Mouse (Mus musculus) heart, adult 2 months (tissue): ENCODE measurements around the gene Kalrn. TPM values are rescaled to one million over a fixed set of nuclear protein-coding genes. Genes with fewer than 3 reads are reported as not detected.

Experiments
- DNase-seq, 2 experiments: peaks; one replicate each; pipeline ENCODE4 v3.0.0; 2021
- H3K27ac ChIP-seq: fragments of 200-600 bp; 2 replicates; pipeline ENCODE4 v1.8.1; 2022
- H3K27me3 ChIP-seq: fragments of 200-500 bp; 2 replicates; pipeline ENCODE4 v1.6.1; 2012; ENCODE audit warnings: mild to moderate bottlenecking, low read length, inconsistent platforms, mixed read lengths; ENCODE audit not compliant: control insufficient read depth, insufficient read depth
- H3K36me3 ChIP-seq: fragments of 200-500 bp; 2 replicates; pipeline ENCODE4 v1.6.1; 2012; ENCODE audit warnings: low read length, inconsistent platforms; ENCODE audit not compliant: control insufficient read depth, insufficient read depth
- H3K4me1 ChIP-seq: fragments of 200-500 bp; 2 replicates; pipeline ENCODE4 v1.6.1; 2011; ENCODE audit warnings: low read length; ENCODE audit not compliant: control insufficient read depth, insufficient read depth
- H3K4me3 ChIP-seq: fragments of 200-600 bp; 2 replicates; pipeline ENCODE4 v1.8.1; 2022
- H3K79me2 ChIP-seq: fragments of 200-500 bp; replicated peaks from 2 replicates; pipeline ENCODE4 v1.6.1; 2012; ENCODE audit warnings: mild to moderate bottlenecking, inconsistent platforms, low read length, moderate library complexity, mixed read lengths; ENCODE audit not compliant: control insufficient read depth, insufficient read depth
- H3K9ac ChIP-seq: fragments of 200-500 bp; 2 replicates; pipeline ENCODE4 v1.6.1; 2012; ENCODE audit warnings: low read depth, mild to moderate bottlenecking, control low read depth, inconsistent platforms, low read length, mixed read lengths
- CTCF ChIP-seq: fragments of 200-600 bp; IDR thresholded peaks from 2 replicates; pipeline ENCODE4 v1.8.1; 2022; ENCODE audit warnings: antibody characterized with exemption, mild to moderate bottlenecking, moderate library complexity
- EP300 ChIP-seq: fragments of 200-500 bp; IDR thresholded peaks from 2 replicates; pipeline ENCODE4 v1.6.1; 2011; ENCODE audit warnings: low read depth, low read length, control low read depth; ENCODE audit not compliant: insufficient read depth
- POLR2A ChIP-seq: fragments of 200-500 bp; IDR thresholded peaks from 2 replicates; pipeline ENCODE4 v1.6.1; 2011; ENCODE audit warnings: mild to moderate bottlenecking, low read depth, low read length, control low read depth; ENCODE audit not compliant: insufficient read depth
- WGBS: fragments of 180-500 bp; shearing (Covaris S2); methylation state at CpG from one replicate; pipeline ENCODE4 v1.1.7; 2018; 5-methylcytosine and 5-hydroxymethylcytosine counted together
- intact Hi-C: fragments of 180-260 bp; cut with DNase I; formaldehyde crosslinking; loops from one replicate; pipeline ENCODE4 v1.15.1; 2025
- polyA plus RNA-seq: library from polyadenylated mRNA; depleted of rRNA; stranded (reverse); fragments of >200 nt; gene quantifications from 2 replicates; pipeline ENCODE4 v1.2.3, GENCODE M21; 2012
- total RNA-seq, 2 experiments: library from RNA; stranded (reverse); gene quantifications; 2 replicates each; pipeline ENCODE4 v1.2.3; 2021

The Kalrn gene
- total and polyA plus RNA-seq, 3 experiments: 8.2 to 31.8 (median 26.1) TPM

GRCm38 (mm10) chr16:34549470-34549999 lies 23.8 kb downstream of the Kalrn start:
- DNase-seq: no peak
- no peak overlapping the region for H3K27ac ChIP-seq
- intact Hi-C loops: no loop called here
- H3K36me3 ChIP-seq: no peaks in the 10 kb centered on the region
- WGBS: 62% methylated on average over 5 of the region's 5 CpGs
- H3K79me2 ChIP-seq: no peaks in the 10 kb centered on the region
- H3K4me1 ChIP-seq: no peaks in the 10 kb centered on the region; the same call in 1 of the 2 replicates
- H3K4me3 ChIP-seq: no peak overlapping the region
- no peaks in the 10 kb centered on the region for H3K27me3 ChIP-seq
- no peak overlapping the region for H3K9ac ChIP-seq
- TF ChIP-seq CTCF (no peak), POLR2A (no peak), EP300 (no peak)

- Histone ChIP-seq H3K79me2 (no peaks in the 10 kb centered on the region), H3K4me1 (no peaks in the 10 kb centered on the region), H3K4me3 (no peak overlapping the region), H3K27ac (no peak overlapping the region), H3K9ac (no peak overlapping the region), H3K27me3 (no peaks in the 10 kb centered on the region), H3K36me3 (no peaks in the 10 kb centered on the region)
- intact Hi-C loops: no loop called here
- WGBS: 76% methylated on average over 6 of the region's 6 CpGs
- DNase-seq: no peak
- TF ChIP-seq EP300: no peak
- TF ChIP-seq CTCF: no peak
- no peak for TF ChIP-seq POLR2A
Measured at GRCm38 (mm10) chr16:34546805-34547509, 26.4 kb downstream of the Kalrn start.

- H3K4me1 ChIP-seq: no peaks in the 10 kb centered on the region
- H3K4me3 ChIP-seq: no peak overlapping the region
- H3K9ac ChIP-seq: no peak overlapping the region
- no peak for DNase-seq
- H3K27me3 ChIP-seq: no peaks in the 10 kb centered on the region
- WGBS: 84% methylated on average over 4 of the region's 4 CpGs
- intact Hi-C loops: no loop called here
- no peaks in the 10 kb centered on the region for H3K79me2 ChIP-seq
- H3K36me3 ChIP-seq: no peaks in the 10 kb centered on the region
- TF ChIP-seq CTCF: no peak
- H3K27ac ChIP-seq: no peak overlapping the region
Measured at GRCm38 (mm10) chr16:34543754-34544153, 29.6 kb downstream of the Kalrn start.

DNA sequence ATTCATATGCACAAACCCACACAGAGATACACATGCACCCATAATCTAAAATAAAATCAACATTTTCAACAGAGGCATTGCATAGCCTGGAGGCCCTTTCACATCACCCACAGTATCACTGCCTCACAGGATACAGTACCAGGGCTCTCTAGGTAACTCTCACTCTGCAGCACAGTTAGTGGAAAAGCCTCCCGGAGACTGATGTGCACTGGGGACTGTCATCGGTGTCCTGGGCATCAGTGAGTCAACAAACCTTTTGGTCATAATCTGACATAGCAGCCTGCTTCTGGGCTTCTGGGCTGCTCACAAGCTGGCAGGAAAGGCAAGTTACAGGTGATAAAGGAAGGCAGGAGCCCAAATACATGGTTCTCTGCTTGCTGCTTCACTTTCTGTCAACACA lies 31.0 kb downstream of the Kalrn start:
- DNase-seq: no peak

DNA sequence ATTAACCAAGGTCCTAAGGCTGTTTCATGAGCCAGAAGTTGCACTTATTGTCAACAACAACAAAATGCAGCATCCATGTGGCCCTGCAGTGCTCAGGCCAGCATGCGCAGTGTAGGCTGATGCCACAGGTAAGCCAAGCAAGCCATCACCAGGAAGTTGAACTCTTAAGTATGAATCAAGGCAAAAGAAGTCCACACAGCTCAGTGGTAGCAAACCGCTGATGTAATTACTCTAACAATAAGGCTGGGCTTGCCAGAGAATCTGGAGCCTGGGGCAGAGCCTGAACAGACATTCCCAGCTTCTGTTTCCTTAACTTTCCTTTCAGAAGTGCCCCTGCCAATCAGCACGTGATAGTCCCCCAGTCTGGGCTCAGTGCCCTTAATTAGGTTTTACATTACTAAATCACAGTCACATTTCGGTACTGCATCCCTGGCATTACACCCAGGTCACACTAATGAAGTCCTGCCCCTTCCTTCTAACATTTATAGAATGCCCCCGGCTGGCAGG lies 34.6 kb downstream of the Kalrn start:
- Histone ChIP-seq H3K36me3 (no peaks in the 10 kb centered on the region), H3K79me2 (peaks cover 2% of the 10 kb centered on the region; the same call in 1 of the 2 replicates), H3K27me3 (no peaks in the 10 kb centered on the region), H3K4me1 (peaks cover 2% of the 10 kb centered on the region; the same call in 1 of the 2 replicates), H3K27ac (no peak overlapping the region), H3K4me3 (no peak overlapping the region), H3K9ac (no peak overlapping the region)
- intact Hi-C loops: no loop called here
- DNase-seq: no peak
- WGBS: 47% methylated on average over 5 of the region's 5 CpGs
- TF ChIP-seq CTCF: no peak
- TF ChIP-seq POLR2A: no peak
- no peak for TF ChIP-seq EP300

More for the DNA sequence above, 31.0 kb downstream of the Kalrn start:
- Histone ChIP-seq H3K9ac (no peak overlapping the region), H3K4me3 (no peak overlapping the region), H3K4me1 (no peaks in the 10 kb centered on the region; the same call in 1 of the 2 replicates), H3K36me3 (no peaks in the 10 kb centered on the region), H3K27ac (no peak overlapping the region), H3K79me2 (peaks cover 2% of the 10 kb centered on the region; the same call in 1 of the 2 replicates), H3K27me3 (no peaks in the 10 kb centered on the region)
- TF ChIP-seq EP300: no peak
- no peak for TF ChIP-seq CTCF
- no peak for TF ChIP-seq POLR2A
- 94% methylated on average over 2 of the region's 2 CpGs for WGBS
- intact Hi-C loops: no loop called here

GRCm38 (mm10) chr16:34536300-34536699 lies 37.0 kb downstream of the Kalrn start:
- Histone ChIP-seq H3K36me3 (no peaks in the 10 kb centered on the region), H3K4me1 (peaks cover 2% of the 10 kb centered on the region), H3K79me2 (peaks cover 2% of the 10 kb centered on the region; the same call in 1 of the 2 replicates), H3K27me3 (no peaks in the 10 kb centered on the region), H3K9ac (no peak overlapping the region), H3K27ac (no peak overlapping the region), H3K4me3 (no peak overlapping the region)
- WGBS: 64% methylated on average over 6 of the region's 6 CpGs
- no peak for DNase-seq
- TF ChIP-seq EP300 (no peak), POLR2A (no peak), CTCF (no peak)
- intact Hi-C loops: no loop called here
